Mouse (Mus musculus) heart, adult 2 months (tissue): ENCODE results near the gene Defb28. TPM values are rescaled to one million over a fixed set of nuclear protein-coding genes. Genes with fewer than 3 reads are reported as not detected.

Source experiments
- DNase-seq, 2 experiments: peaks; one replicate each; pipeline ENCODE4 v3.0.0; 2021
- H3K27ac ChIP-seq: fragments of 200-600 bp; 2 replicates; pipeline ENCODE4 v1.8.1; 2022
- H3K27me3 ChIP-seq: fragments of 200-500 bp; 2 replicates; pipeline ENCODE4 v1.6.1; 2012; ENCODE audit warnings: mild to moderate bottlenecking, low read length, inconsistent platforms, mixed read lengths; ENCODE audit not compliant: control insufficient read depth, insufficient read depth
- H3K36me3 ChIP-seq: fragments of 200-500 bp; 2 replicates; pipeline ENCODE4 v1.6.1; 2012; ENCODE audit warnings: low read length, inconsistent platforms; ENCODE audit not compliant: control insufficient read depth, insufficient read depth
- H3K4me1 ChIP-seq: fragments of 200-500 bp; 2 replicates; pipeline ENCODE4 v1.6.1; 2011; ENCODE audit warnings: low read length; ENCODE audit not compliant: control insufficient read depth, insufficient read depth
- H3K4me3 ChIP-seq: fragments of 200-600 bp; 2 replicates; pipeline ENCODE4 v1.8.1; 2022
- H3K79me2 ChIP-seq: fragments of 200-500 bp; replicated peaks from 2 replicates; pipeline ENCODE4 v1.6.1; 2012; ENCODE audit warnings: mild to moderate bottlenecking, inconsistent platforms, low read length, moderate library complexity, mixed read lengths; ENCODE audit not compliant: control insufficient read depth, insufficient read depth
- H3K9ac ChIP-seq: fragments of 200-500 bp; 2 replicates; pipeline ENCODE4 v1.6.1; 2012; ENCODE audit warnings: low read depth, mild to moderate bottlenecking, control low read depth, inconsistent platforms, low read length, mixed read lengths
- CTCF ChIP-seq: fragments of 200-600 bp; IDR thresholded peaks from 2 replicates; pipeline ENCODE4 v1.8.1; 2022; ENCODE audit warnings: antibody characterized with exemption, mild to moderate bottlenecking, moderate library complexity
- EP300 ChIP-seq: fragments of 200-500 bp; IDR thresholded peaks from 2 replicates; pipeline ENCODE4 v1.6.1; 2011; ENCODE audit warnings: low read depth, low read length, control low read depth; ENCODE audit not compliant: insufficient read depth
- POLR2A ChIP-seq: fragments of 200-500 bp; IDR thresholded peaks from 2 replicates; pipeline ENCODE4 v1.6.1; 2011; ENCODE audit warnings: mild to moderate bottlenecking, low read depth, low read length, control low read depth; ENCODE audit not compliant: insufficient read depth
- WGBS: fragments of 180-500 bp; shearing (Covaris S2); methylation state at CpG from one replicate; pipeline ENCODE4 v1.1.7; 2018; 5-methylcytosine and 5-hydroxymethylcytosine counted together
- intact Hi-C: fragments of 180-260 bp; cut with DNase I; formaldehyde crosslinking; loops from one replicate; pipeline ENCODE4 v1.15.1; 2025
- polyA plus RNA-seq: library from polyadenylated mRNA; depleted of rRNA; stranded (reverse); fragments of >200 nt; gene quantifications from 2 replicates; pipeline ENCODE4 v1.2.3, GENCODE M21; 2012
- total RNA-seq, 2 experiments: library from RNA; stranded (reverse); gene quantifications; 2 replicates each; pipeline ENCODE4 v1.2.3; 2021

Defb28 gene
- total and polyA plus RNA-seq, 3 experiments: not detected

DNA sequence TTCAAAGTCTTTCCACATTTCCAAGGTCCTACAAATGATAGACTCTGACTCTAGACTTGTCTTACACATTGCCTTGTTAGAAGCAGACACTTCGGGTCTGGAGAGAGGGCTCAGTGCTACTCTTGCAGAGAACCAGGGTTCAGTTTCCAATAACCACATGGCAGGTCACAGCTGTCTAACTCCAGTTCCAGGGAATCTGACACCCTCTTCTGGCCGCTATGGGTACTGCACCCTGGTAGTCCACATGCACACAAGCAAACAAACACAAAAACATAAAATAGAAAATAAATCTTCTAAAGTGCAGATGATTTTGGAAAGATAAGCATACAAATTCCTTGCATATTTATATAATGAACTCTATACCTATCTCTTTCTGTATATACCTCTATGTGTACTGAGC, 31.0 kb upstream of the Defb28 start:
- no peak overlapping the region for H3K9ac ChIP-seq
- no peaks in the 10 kb centered on the region for H3K4me1 ChIP-seq
- intact Hi-C loops: no loop called here
- no peaks in the 10 kb centered on the region for H3K27me3 ChIP-seq
- H3K36me3 ChIP-seq: no peaks in the 10 kb centered on the region
- TF ChIP-seq CTCF (peak; percentile 35), EP300 (no peak), POLR2A (no peak)
- H3K79me2 ChIP-seq: no peaks in the 10 kb centered on the region
- H3K4me3 ChIP-seq: no peak overlapping the region
- DNase-seq: no peak
- H3K27ac ChIP-seq: no peak overlapping the region
- whole genome bisulfite sequencing: 83% methylated on average over 2 of the region's 2 CpGs

DNA sequence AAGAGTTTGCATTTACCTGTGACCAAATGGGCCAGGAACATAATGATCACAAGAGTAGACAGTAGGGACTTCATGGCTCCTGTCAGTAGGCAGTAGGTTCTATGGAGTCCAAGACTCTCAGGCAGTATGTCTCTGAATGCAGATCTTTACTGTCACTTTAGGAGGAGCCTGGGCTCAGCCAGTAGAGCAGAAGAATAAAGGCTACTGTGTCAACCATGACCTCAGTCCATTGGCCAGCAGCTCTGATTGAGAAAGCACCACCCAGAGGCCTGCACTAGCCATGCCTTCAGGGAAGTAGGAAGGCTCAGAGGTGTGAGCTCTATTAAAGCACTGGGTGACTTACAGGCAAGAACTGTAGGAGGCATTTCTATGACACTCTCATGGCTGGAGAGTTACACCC, 28.0 kb upstream of the Defb28 start, which contains the start of gene Defb22:
Gene Defb22, minus strand, starts transcription at position 101 of the 400 bp plus-strand sequence.
- Histone ChIP-seq H3K4me3 (no peak within 1 kb of the TSS), H3K36me3 (no peaks in the 10 kb centered on the region), H3K27me3 (no peaks in the 10 kb centered on the region), H3K79me2 (no peaks in the 10 kb centered on the region), H3K4me1 (no peaks in the 10 kb centered on the region), H3K27ac (no peak within 1 kb of the TSS), H3K9ac (no peak within 1 kb of the TSS)
- TF ChIP-seq CTCF (no peak), POLR2A (no peak), EP300 (no peak)
- DNase-seq: no peak
- intact Hi-C loops: no loop called here

DNA sequence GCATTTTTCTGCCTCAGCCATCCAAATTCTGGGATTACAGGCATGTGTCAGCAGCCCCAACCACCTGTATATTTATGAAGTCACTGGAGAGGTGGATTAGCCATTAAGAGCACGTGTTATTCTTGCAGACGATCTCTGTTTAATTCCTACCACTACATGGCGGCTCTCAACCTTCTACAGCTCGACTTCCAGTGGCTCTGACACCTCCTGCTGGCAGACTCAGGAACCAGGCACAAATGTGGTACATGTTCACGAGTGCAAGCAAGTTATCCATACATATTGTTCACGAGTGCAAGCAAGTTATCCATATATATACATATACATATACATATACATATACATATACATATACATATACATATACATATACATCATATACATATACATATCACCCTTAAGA, 24.9 kb upstream of the Defb28 start:
- intact Hi-C loops: no loop called here
- TF ChIP-seq CTCF: no peak
- TF ChIP-seq EP300: no peak
- TF ChIP-seq POLR2A: no peak
- no peaks in the 10 kb centered on the region for H3K79me2 ChIP-seq

DNA sequence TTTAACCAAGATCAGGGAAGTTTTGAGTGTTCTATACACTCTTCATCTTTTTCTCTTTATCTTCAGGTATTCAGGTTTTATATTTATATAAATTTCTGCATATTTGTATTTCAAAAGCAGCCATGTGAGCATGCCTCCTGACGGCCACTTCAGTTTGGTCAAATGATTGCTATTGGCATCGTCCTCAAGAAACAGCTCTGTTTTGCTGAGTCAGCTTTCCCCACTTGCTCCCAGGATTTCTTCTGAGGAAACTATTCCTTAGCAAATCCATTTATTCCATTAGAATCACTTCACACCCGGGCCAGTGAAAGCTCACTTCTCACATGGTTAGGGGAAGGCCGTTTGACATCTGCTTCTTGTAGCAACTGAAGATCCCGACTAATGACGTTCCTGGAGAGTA, 20.0 kb upstream of the Defb28 start:
- no peak for TF ChIP-seq EP300
- TF ChIP-seq CTCF: no peak
- TF ChIP-seq POLR2A: no peak
- Histone ChIP-seq H3K27me3 (no peaks in the 10 kb centered on the region), H3K4me3 (no peak overlapping the region), H3K36me3 (no peaks in the 10 kb centered on the region), H3K9ac (no peak overlapping the region), H3K4me1 (no peaks in the 10 kb centered on the region), H3K79me2 (no peaks in the 10 kb centered on the region), H3K27ac (no peak overlapping the region)
- intact Hi-C loops: no loop called here
- 73% methylated on average over 6 of the region's 6 CpGs for WGBS
- no peak for DNase-seq

More for the DNA sequence above, 24.9 kb upstream of the Defb28 start:
- no peak for DNase-seq
- Histone ChIP-seq H3K4me1 (no peaks in the 10 kb centered on the region), H3K27me3 (no peaks in the 10 kb centered on the region), H3K4me3 (no peak overlapping the region), H3K27ac (no peak overlapping the region), H3K9ac (no peak overlapping the region), H3K36me3 (no peaks in the 10 kb centered on the region)
- 80% methylated on average over 6 of the region's 6 CpGs for WGBS

DNA sequence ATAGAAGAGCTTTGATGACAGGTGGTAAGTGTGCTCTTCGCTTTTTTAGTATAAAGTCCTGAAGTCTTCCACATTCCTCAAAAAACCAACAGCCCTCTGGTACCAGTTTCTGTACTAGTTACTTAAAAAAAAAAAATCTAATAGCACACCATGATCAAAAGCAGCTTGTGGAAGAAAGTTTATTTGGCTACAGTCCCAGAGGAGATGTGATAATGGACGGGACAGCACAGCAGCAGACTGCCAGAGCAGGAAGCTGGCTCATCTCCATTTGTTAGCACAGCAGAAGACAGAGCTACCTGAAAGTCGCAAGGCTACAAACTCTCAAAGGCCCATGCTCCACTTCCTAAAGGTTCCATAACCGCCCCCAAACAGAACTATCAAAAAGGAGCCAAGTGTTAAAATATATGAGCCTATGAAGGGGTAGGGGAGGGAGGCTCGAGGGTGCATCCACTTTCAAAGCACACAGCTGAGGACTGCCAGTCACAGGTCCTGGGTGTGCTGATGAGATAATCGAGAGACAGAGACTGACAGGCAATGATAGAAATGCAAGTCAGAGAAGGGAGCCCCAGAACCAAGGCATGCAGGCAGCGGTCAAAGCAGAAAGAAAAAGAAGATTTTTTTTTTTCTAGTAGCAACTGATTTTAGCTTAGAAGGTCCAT, 17.7 kb upstream of the Defb28 start:
- H3K79me2 ChIP-seq: no peaks in the 10 kb centered on the region
- no peaks in the 10 kb centered on the region for H3K27me3 ChIP-seq
- 35% methylated on average over 7 of the region's 7 CpGs for WGBS
- no peak overlapping the region for H3K9ac ChIP-seq
- H3K27ac ChIP-seq: no peak overlapping the region
- TF ChIP-seq POLR2A (no peak), EP300 (no peak), CTCF (no peak)
- H3K36me3 ChIP-seq: no peaks in the 10 kb centered on the region
- no peak for DNase-seq
- no peak overlapping the region for H3K4me3 ChIP-seq
- intact Hi-C loops: no loop called here
- no peaks in the 10 kb centered on the region for H3K4me1 ChIP-seq

DNA sequence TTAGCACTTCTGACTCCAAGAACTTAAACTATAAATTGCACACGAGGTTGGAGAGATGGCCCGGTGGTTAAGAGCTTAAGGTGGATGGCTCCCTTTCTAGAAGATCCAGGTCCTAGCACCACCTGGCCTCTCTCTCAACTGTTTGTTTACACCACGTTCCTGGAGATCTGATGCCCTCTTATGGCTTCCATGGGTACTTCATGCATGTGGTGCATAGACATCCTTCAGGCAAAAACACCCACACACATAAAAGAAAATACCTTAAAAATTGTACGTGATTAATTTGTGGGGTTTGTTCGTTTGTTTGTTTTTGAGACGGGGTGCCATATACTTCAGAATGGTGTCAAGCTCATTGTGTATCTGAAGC, 17.2 kb upstream of the Defb28 start:
- intact Hi-C loops: no loop called here
- Histone ChIP-seq H3K27ac (no peak overlapping the region), H3K4me3 (no peak overlapping the region), H3K27me3 (no peaks in the 10 kb centered on the region), H3K4me1 (no peaks in the 10 kb centered on the region), H3K79me2 (no peaks in the 10 kb centered on the region), H3K9ac (no peak overlapping the region), H3K36me3 (no peaks in the 10 kb centered on the region)
- no peak for DNase-seq
- no peak for TF ChIP-seq EP300
- peak; percentile 22; the same call in 1 of the 2 replicates for TF ChIP-seq CTCF
- 76% methylated on average over 6 of the region's 6 CpGs for WGBS
